Mouse (Mus musculus): ENCODE data around the gene Scn9a. TPM values are rescaled to one million over a fixed set of nuclear protein-coding genes. Genes with fewer than 3 reads are reported as not detected.

Scn9a gene
- total RNA-seq, 2 experiments from 2014 or later = 2.5 to 3.9 TPM

DNA sequence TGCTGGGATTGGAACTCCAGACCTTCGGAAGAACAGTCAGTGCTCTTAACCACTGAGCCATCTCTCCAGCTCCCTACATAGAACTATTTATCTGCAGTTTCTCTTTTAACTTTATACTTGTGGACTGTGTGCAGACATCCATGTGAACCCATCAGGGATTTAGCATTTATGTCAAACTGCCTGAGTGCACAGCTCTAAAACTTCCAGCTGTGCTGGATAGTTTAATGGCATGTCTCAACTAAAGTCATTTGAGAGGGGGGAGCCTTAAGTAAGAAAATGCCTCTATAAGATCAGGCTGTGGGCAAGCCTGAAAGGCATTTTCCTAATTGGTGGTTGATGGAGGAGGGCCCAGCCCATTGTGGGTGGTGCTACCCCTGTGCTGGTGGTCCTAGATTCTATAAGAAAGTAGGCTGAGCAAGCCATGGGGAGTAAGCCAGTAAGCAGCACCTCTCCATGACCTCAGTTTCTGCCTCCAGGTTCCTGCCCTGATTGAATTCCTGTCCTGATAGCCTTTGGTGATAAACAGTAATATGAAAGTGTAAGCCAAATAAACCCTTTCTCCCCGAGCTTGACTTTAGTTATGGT lies 169.8 kb downstream of the Scn9a start:
- no peak for DNase-seq (ENCODE audit: low spot score in 2 of 2)

DNA sequence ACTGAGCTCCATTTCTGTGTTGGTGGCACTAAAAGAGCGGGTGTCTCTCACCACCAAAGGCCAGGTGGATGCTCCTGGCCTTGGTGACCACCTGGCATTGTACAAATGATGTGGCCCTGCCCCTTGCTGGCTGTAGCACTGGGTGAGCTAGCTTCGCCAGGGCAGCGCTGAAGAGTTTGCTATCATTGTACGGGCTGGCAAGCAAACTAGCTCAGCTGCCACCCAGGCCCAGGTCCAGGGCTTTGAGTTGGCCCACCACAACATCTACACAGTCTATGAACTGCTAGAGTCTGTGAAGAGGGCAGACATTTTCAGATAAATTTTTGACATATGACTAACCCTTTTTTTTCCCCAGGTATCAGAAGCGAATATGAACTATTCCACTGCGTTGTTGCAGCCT lies 170.8 kb downstream of the Scn9a start:
- no peak for DNase-seq (ENCODE audit: low spot score in 2 of 2)

DNA sequence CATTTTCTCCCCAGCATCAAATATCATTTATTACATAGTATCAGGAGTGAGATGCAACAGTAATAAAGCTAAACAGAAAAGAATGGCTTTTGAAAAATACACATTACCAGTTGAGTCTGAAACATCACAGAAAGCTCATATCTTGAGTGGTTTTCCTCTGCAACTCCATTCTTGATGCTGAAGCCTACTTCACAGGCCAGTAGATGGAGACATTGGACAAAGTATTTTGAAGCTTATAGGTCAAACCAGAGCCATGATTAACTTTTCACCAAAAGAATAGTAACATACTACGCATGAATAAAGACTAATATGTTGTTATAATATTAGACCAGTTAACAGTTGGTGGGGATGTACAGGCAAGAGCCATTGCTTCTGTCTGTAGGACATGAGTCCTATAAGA lies 172.3 kb downstream of the Scn9a start:
- no peak for DNase-seq (ENCODE audit: low spot score in 2 of 2)

DNA sequence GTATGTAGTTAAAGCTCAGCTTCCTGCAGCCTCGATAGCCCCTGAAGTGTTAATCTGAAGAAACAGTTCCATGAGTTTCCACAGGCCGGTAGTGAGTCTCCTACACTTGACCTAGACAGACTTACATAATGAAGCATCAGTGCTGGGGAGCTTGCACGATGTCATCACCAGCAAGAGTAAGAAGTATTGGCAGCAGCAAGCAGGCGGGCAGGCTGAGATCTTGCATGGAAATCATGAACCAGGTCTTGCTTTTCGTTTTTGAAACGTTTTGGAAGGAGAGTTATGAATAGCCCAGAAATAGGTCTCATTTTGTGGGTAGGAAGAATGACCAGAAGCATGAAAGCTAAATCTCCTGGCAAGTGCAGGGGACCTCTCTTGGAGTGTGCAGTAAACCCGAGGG lies 194.1 kb downstream of the Scn9a start, which contains the start of gene Scn1a:
Gene Scn1a (minus strand): TSS at position 130 of the 400 bp plus-strand sequence.
- DNase-seq (ENCODE audit: low spot score in 2 of 2) = no peak

DNA sequence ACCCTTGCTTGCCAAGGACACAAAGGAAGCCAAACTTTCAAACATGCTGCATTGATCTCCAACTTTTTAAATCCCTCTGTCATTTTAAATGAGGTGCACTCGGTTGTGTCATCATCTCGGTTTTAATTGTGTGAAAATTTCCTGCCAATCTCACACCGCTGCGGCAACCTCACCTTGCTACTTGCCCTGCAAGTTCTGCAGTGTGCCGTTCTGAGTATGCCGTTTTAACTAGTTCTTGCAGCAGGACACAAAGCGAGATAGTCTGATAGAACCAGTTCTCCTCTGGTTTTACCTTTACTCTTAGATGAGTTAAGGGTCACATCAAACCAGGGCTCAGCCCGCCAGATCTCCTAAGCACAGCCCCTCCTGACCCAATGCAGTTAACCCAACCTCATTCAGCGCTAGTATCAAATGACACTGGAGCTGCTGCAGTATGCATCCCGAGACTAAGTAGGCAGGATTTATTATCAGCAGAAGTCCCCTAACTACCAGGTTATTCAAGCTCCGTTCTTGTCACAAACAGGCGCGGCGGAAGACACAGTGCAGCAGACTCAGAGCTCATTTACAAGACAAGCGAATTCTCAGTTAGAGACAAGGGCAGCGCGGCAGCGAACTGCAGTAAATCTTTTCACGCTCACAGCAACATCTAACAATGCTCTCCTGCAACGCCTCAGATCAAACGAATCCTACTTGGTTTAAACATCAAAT lies 194.8 kb downstream of the Scn9a start:
- DNase-seq (ENCODE audit: low spot score in 2 of 2) = no peak

DNA sequence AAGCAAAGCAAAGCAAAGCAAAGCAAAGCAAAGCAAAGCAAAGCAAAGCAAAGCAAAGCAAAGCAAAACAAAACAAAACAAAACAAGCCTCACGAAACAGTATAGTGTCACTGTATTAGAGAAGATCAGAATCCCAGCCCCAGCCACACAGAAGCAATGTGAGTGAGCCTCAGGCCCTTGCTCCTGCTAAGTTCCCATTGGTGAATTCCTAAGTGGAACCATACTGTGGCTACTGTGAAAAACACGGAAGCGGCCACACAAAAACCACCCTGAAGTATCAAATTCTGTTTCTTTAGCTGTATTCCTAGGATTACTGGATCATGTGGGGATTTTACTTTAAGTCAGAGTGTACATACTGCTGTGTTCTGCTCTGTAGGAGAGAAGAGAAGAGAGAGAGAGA lies 198.5 kb downstream of the Scn9a start:
- DNase-seq (ENCODE audit: low spot score in 2 of 2) = no peak

Other genes starting within 250 kb of the Scn9a start
- under 1 TPM; 0.40 to 0.53 TPM for gene Scn1a, start 194.1 kb downstream of the Scn9a start, total RNA-seq (2021)
- 1 to 10 TPM; 5.8 to 6.0 TPM for gene Scn7a, start 150.0 kb upstream of the Scn9a start, total RNA-seq (2021)

Measured in adrenal gland, postnatal 4 days (tissue).